Mouse (Mus musculus) erythroblast, embryonic 14.5 days (primary cell): ENCODE data around the gene Otulin.

Source experiments
- GATA1 ChIP-seq: IDR thresholded peaks from 2 replicates; pipeline ENCODE4 v1.6.1; 2012; ENCODE audit warnings: low read length, inconsistent platforms, mixed read lengths
- TAL1 ChIP-seq: IDR thresholded peaks from 3 replicates; pipeline ENCODE4 v1.6.1; 2012; ENCODE audit warnings: low read length, inconsistent platforms, mixed read lengths

GRCm38 (mm10) chr15:27580771-27581170, 49.7 kb downstream of the Otulin start:
- TF ChIP-seq TAL1 (no peak), GATA1 (no peak)
